Mouse (Mus musculus) liver, embryonic 14.5 days (tissue): ENCODE results near the gene Clybl.

Experiments
- CTCF ChIP-seq: IDR thresholded peaks from 2 replicates; pipeline ENCODE4 v1.5.1; 2016; ENCODE audit warnings: antibody characterized with exemption, low read depth, control low read depth
- EP300 ChIP-seq: IDR thresholded peaks from 2 replicates; pipeline ENCODE4 v1.6.1; 2016; ENCODE audit warnings: antibody characterized with exemption, low read depth

GRCm38 (mm10) chr14:122229988-122230387 lies 48.5 kb downstream of the Clybl start:
- no peak for TF ChIP-seq EP300
- TF ChIP-seq CTCF = no peak
